Mouse (Mus musculus) retina, postnatal 1 day (tissue): ENCODE measurements around the gene Prrg2.

Experiments used
- DNase-seq: peaks from one replicate; pipeline ENCODE4 v3.0.0-alpha.2; 2012

Prrg2 gene

GRCm38 (mm10) chr7:45029995-45030394 is 32.5 kb downstream of the Prrg2 start:
- no peak for DNase-seq

- no peak for DNase-seq
These were observed 34.1 kb downstream of the Prrg2 start for GRCm38 (mm10) chr7:45028351-45028750.

GRCm38 (mm10) chr7:45027761-45028160 is 34.7 kb downstream of the Prrg2 start:
- DNase-seq = no peak

- DNase-seq = no peak
These were observed 36.2 kb downstream of the Prrg2 start for GRCm38 (mm10) chr7:45026256-45026655.

GRCm38 (mm10) chr7:45025601-45026220 is 36.8 kb downstream of the Prrg2 start:
- no peak for DNase-seq

- DNase-seq = no peak
These were observed 37.9 kb downstream of the Prrg2 start for GRCm38 (mm10) chr7:45024281-45025248.

- peak; percentile 35 for DNase-seq
These were observed 38.8 kb downstream of the Prrg2 start for GRCm38 (mm10) chr7:45023711-45024110.

- no peak for DNase-seq
These were observed 42.3 kb downstream of the Prrg2 start for GRCm38 (mm10) chr7:45020225-45020624.

GRCm38 (mm10) chr7:45019031-45019571 is 43.4 kb downstream of the Prrg2 start:
- DNase-seq = no peak

- DNase-seq = peak; percentile 97
These were observed 45.0 kb downstream of the Prrg2 start, which contains the start of gene Rras for GRCm38 (mm10) chr7:45017242-45018061. Gene Rras (plus strand): TSS chr7:45017961.

- no peak for DNase-seq
These were observed 45.7 kb downstream of the Prrg2 start for GRCm38 (mm10) chr7:45016761-45017160.

GRCm38 (mm10) chr7:45015957-45016612 is 46.4 kb downstream of the Prrg2 start, which contains the start of gene Scaf1:
Gene Scaf1 (minus strand): TSS chr7:45016363.
- peak; percentile 100 for DNase-seq

- DNase-seq = no peak
These were observed 47.0 kb downstream of the Prrg2 start for GRCm38 (mm10) chr7:45015344-45015956.

- no peak for DNase-seq
These were observed 48.4 kb downstream of the Prrg2 start for GRCm38 (mm10) chr7:45014096-45014451.

GRCm38 (mm10) chr7:45013366-45014095 is 48.9 kb downstream of the Prrg2 start:
- DNase-seq = no peak

- no peak for DNase-seq
These were observed 49.7 kb downstream of the Prrg2 start for GRCm38 (mm10) chr7:45012824-45013223.

GRCm38 (mm10) chr7:45012011-45012410 is 50.5 kb downstream of the Prrg2 start:
- no peak for DNase-seq

GRCm38 (mm10) chr7:45008411-45008810 is 54.1 kb downstream of the Prrg2 start:
- no peak for DNase-seq

- DNase-seq = no peak
These were observed 54.6 kb downstream of the Prrg2 start for GRCm38 (mm10) chr7:45007846-45008245.

- no peak for DNase-seq
These were observed 55.3 kb downstream of the Prrg2 start for GRCm38 (mm10) chr7:45007141-45007540.

GRCm38 (mm10) chr7:45006503-45006902 is 56.0 kb downstream of the Prrg2 start:
- DNase-seq = no peak
